Mouse (Mus musculus) kidney, embryonic 16.5 days (tissue): ENCODE data around the gene Svop. TPM values are rescaled to one million over a fixed set of nuclear protein-coding genes. Genes with fewer than 3 reads are reported as not detected.

Experiments
- ATAC-seq: fragments of 200-750 bp; cut with Nextera tagmentation; 2 replicates; pipeline ENCODE4 v1.8.0; 2017; ENCODE audit warnings: moderate TSS enrichment; ENCODE audit not compliant: low FRiP score, low TSS enrichment
- H3K27ac ChIP-seq: fragments of 300-500 bp; sonication (generic); 2 replicates; pipeline ENCODE4 v1.5.1; 2014; ENCODE audit warnings: low read length
- H3K27me3 ChIP-seq: fragments of 300-500 bp; sonication (generic); 2 replicates; pipeline ENCODE4 v1.6.1; 2014; ENCODE audit warnings: low read length, control low read depth, mixed read lengths; ENCODE audit not compliant: insufficient read depth
- H3K36me3 ChIP-seq: fragments of 300-500 bp; sonication (generic); 2 replicates; pipeline ENCODE4 v1.6.1; 2014; ENCODE audit warnings: low read length, control low read depth, mixed read lengths; ENCODE audit not compliant: insufficient read depth
- H3K4me1 ChIP-seq: fragments of 300-500 bp; sonication (generic); 2 replicates; pipeline ENCODE4 v1.6.1; 2014; ENCODE audit warnings: low read length, control low read depth, mixed read lengths; ENCODE audit not compliant: insufficient read depth
- H3K4me2 ChIP-seq: fragments of 300-500 bp; sonication (generic); replicated peaks from 2 replicates; pipeline ENCODE4 v1.6.1; 2014; ENCODE audit warnings: low read depth, low read length
- H3K4me3 ChIP-seq: fragments of 300-500 bp; sonication (generic); 2 replicates; pipeline ENCODE4 v1.5.1; 2014; ENCODE audit warnings: mild to moderate bottlenecking, low read length
- H3K9ac ChIP-seq: fragments of 300-500 bp; sonication (generic); replicated peaks from 2 replicates; pipeline ENCODE4 v1.6.1; 2014; ENCODE audit warnings: low read length
- H3K9me3 ChIP-seq: fragments of 300-500 bp; sonication (generic); 2 replicates; pipeline ENCODE4 v1.6.1; 2016; ENCODE audit warnings: low read length, control low read depth
- WGBS: fragments of 180-500 bp; shearing (Covaris S2); extraction: QIAGEN DNeasy Blood & Tissue Kit; methylation state at CpG from one replicate; pipeline ENCODE4 v1.1.7; 2014; 5-methylcytosine and 5-hydroxymethylcytosine counted together
- polyA plus RNA-seq: library from polyadenylated mRNA; unstranded; fragments of >200 nt; fragmentation: Nextera tagmentation; extraction: Ambion mirVana; gene quantifications from 2 replicates; pipeline ENCODE4 v1.2.1, GENCODE M21; 2015

The Svop gene
- polyA plus RNA-seq, 1 experiment from 2014 or later = 0.36 TPM

GRCm38 (mm10) chr5:113993487-113994465 is 97.6 kb downstream of the Svop start, which contains the start of gene Ssh1:
TSS of gene Ssh1 (minus strand) at chr5:113993894.
- WGBS = under 1% methylated on average over 59 of the region's 83 CpGs
- H3K9ac ChIP-seq = peak within 1 kb of the TSS; percentile 95

DNA sequence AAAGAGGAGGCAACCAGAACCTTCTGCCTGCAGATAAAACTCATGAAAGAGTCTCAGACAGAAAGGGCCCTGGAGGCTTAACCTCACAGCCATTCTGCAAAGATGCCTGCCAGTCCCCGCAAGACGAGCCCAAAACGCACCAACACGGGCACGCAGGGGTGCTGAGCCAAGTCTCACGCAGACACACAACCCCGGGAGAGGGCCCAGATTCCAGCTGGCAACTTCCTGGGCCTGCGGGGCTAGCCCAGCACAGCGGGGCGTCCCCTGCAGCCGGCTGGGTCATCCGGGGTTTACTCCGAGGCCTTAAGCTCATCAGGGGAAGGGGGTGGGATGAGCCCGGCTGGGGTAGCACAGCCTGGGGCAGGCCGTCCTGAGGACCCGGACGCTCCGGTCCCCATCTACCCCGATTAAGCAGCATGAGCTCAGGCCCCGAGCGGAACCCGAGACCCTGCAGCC is 98.3 kb downstream of the Svop start:
- WGBS = under 1% methylated on average over 22 of the region's 22 CpGs
- Histone ChIP-seq H3K4me3 (peak overlapping the region; percentile 91), H3K36me3 (peaks cover 8% of the 10 kb centered on the region; the same call in 1 of the 2 replicates), H3K27ac (peak overlapping the region; percentile 96), H3K4me2 (peak overlapping the region; percentile 86), H3K4me1 (peaks cover 35% of the 10 kb centered on the region), H3K9me3 (no peaks in the 10 kb centered on the region), H3K27me3 (no peaks in the 10 kb centered on the region), H3K9ac (peak overlapping the region; percentile 95)
- peak; percentile 89 for ATAC-seq

More at GRCm38 (mm10) chr5:113993487-113994465, 97.6 kb downstream of the Svop start, which contains the start of gene Ssh1:
- Histone ChIP-seq H3K4me3 (peak within 1 kb of the TSS; percentile 91), H3K36me3 (peaks cover 7% of the 10 kb centered on the region; the same call in 1 of the 2 replicates), H3K27ac (peak within 1 kb of the TSS; percentile 96), H3K4me2 (peak within 1 kb of the TSS; percentile 86), H3K4me1 (peaks cover 35% of the 10 kb centered on the region), H3K27me3 (no peaks in the 10 kb centered on the region), H3K9me3 (no peaks in the 10 kb centered on the region)
- ATAC-seq = peak; percentile 85

- no peaks in the 10 kb centered on the region for H3K27me3 ChIP-seq
- H3K4me2 ChIP-seq = peak overlapping the region; percentile 86
- H3K27ac ChIP-seq = peak overlapping the region; percentile 96
- H3K36me3 ChIP-seq = peaks cover 13% of the 10 kb centered on the region; the same call in 1 of the 2 replicates
- 17% methylated on average over 12 of the region's 12 CpGs for WGBS
- ATAC-seq = no peak
- H3K4me1 ChIP-seq = peaks cover 38% of the 10 kb centered on the region
- peak overlapping the region; percentile 91 for H3K4me3 ChIP-seq
- H3K9ac ChIP-seq = peak overlapping the region; percentile 95
- no peaks in the 10 kb centered on the region for H3K9me3 ChIP-seq
These were observed 99.0 kb downstream of the Svop start for GRCm38 (mm10) chr5:113992339-113992831.

DNA sequence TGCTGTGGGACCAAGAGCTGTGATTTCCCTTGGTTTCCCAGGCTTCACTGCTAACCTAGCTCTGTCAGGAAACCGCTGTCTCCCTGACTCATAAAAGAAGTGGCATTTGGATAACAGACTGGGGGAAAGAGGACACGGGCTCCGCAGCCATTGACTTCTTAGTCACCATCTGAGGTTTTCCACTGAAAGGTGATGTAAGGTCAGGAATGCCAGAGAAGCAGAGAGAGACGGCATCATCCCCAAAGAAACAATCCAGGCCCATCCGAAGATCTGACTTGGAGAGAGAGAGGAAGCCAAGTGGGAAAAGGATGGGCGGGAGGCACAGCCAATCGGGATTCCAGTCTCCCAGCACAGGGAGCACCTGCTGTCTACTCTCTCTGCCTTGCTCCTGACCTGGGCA is 100.2 kb downstream of the Svop start:
- Histone ChIP-seq H3K9me3 (no peaks in the 10 kb centered on the region), H3K4me3 (no peak overlapping the region), H3K9ac (no peak overlapping the region), H3K36me3 (peaks cover 14% of the 10 kb centered on the region; the same call in 1 of the 2 replicates), H3K27me3 (no peaks in the 10 kb centered on the region), H3K27ac (no peak overlapping the region), H3K4me1 (peaks cover 44% of the 10 kb centered on the region), H3K4me2 (no peak overlapping the region)
- 59% methylated on average over 7 of the region's 7 CpGs for WGBS
- ATAC-seq = no peak

DNA sequence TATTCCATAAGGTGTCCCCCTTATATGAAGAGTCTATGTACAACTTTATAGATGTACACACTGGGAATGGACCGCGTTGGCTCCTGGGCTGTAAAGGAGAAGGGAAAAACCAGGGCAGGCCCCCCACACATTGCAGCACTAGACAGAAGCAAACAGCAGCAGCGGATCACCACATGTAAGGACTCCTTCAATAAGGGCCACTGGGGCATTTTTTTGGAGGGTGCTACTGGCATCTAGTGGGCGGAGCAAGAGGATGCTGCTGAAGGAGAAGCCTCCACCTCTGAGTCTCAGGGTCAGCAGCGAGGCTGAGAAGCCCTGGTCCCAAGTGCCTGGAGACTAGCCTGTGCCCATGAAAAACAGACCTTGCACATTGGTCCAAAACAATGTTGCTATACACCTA is 100.8 kb downstream of the Svop start:
- Histone ChIP-seq H3K27ac (no peak overlapping the region), H3K4me3 (no peak overlapping the region), H3K9me3 (no peaks in the 10 kb centered on the region), H3K27me3 (no peaks in the 10 kb centered on the region), H3K4me1 (peaks cover 50% of the 10 kb centered on the region), H3K9ac (no peak overlapping the region), H3K36me3 (peaks cover 14% of the 10 kb centered on the region; the same call in 1 of the 2 replicates), H3K4me2 (no peak overlapping the region)
- ATAC-seq = no peak
- 93% methylated on average over 5 of the region's 5 CpGs for WGBS

DNA sequence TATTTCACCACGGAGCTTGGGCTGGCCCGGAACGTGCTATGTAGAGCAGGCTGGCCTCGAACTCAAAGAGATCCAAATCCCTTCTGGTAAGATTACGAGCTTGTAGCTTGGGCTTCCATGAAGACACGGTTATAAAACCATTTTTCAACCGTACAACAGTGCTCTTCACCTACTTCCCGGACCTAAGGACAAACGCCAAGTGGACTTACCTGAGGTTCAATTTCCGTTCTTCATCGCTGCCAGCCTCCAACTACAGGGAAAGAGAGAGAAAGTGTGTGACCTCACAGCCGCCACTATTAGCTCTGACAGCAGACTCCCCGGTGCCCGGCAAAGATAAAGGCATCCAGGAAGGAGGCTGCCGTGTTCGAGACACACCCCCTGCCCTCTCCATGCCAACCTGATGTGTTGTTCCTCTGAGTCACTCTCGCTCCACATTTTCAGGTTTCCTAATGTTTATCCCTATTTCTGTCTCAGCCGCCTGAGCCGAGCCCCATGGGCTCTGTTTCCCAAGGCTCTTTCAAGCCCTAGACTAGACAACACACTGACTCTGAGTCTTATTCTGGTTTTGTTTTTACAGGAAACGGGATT is 101.8 kb downstream of the Svop start:
- H3K9ac ChIP-seq = no peak overlapping the region
- peaks cover 14% of the 10 kb centered on the region; the same call in 1 of the 2 replicates for H3K36me3 ChIP-seq
- no peaks in the 10 kb centered on the region for H3K27me3 ChIP-seq
- ATAC-seq = no peak
- 84% methylated on average over 20 of the region's 20 CpGs for WGBS
- H3K4me1 ChIP-seq = peaks cover 52% of the 10 kb centered on the region
- no peak overlapping the region for H3K4me2 ChIP-seq
- H3K4me3 ChIP-seq = no peak overlapping the region
- no peaks in the 10 kb centered on the region for H3K9me3 ChIP-seq
- H3K27ac ChIP-seq = no peak overlapping the region

- H3K27me3 ChIP-seq = no peaks in the 10 kb centered on the region
- H3K9ac ChIP-seq = peak overlapping the region; percentile 29; the same call in 1 of the 2 replicates
- no peak overlapping the region; the same call in 1 of the 2 replicates for H3K4me2 ChIP-seq
- ATAC-seq = peak; percentile 67
- H3K9me3 ChIP-seq = no peaks in the 10 kb centered on the region
- peak overlapping the region; percentile 65 for H3K27ac ChIP-seq
- H3K4me1 ChIP-seq = peaks cover 39% of the 10 kb centered on the region
- peaks cover 14% of the 10 kb centered on the region; the same call in 1 of the 2 replicates for H3K36me3 ChIP-seq
- no peak overlapping the region for H3K4me3 ChIP-seq
- WGBS = 14% methylated on average over 9 of the region's 9 CpGs
These were observed 105.0 kb downstream of the Svop start for GRCm38 (mm10) chr5:113986182-113986961.

DNA sequence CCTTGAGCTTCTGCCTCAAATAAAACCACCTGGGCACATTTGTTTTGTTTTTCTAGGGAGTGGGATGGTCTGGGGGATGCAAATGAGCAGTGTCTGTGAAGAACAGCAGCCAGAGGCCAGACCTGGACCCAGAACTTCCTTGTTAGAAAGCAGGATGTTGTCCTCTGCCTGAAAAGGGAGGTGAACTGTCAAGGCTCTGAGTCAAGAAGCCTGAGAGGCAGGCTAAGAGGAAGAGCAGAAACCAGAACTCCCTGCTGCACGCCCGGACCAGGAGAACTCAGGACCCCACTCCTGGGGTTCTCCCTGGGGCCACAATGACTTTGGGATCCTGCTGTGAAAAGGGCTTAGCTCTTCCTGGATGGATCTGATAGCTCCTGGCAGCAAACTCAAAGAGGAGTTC is 105.6 kb downstream of the Svop start:
- Histone ChIP-seq H3K4me1 (peaks cover 33% of the 10 kb centered on the region), H3K9ac (no peak overlapping the region), H3K4me2 (no peak overlapping the region), H3K27ac (peak overlapping the region; percentile 65), H3K9me3 (no peaks in the 10 kb centered on the region), H3K4me3 (no peak overlapping the region), H3K36me3 (peaks cover 14% of the 10 kb centered on the region; the same call in 1 of the 2 replicates), H3K27me3 (no peaks in the 10 kb centered on the region)
- WGBS = 43% methylated on average over 2 of the region's 2 CpGs
- no peak for ATAC-seq
